Mouse (Mus musculus) CH12.LX (cell line): ENCODE data around the gene Cmc2.

Source experiments
- EP300 ChIP-seq: IDR thresholded peaks from 2 replicates; pipeline ENCODE4 v1.6.1; 2011; ENCODE audit warnings: low read length, improper control_type of control experiment
- IRF4 ChIP-seq: IDR thresholded peaks from 2 replicates; pipeline ENCODE4 v1.6.1; 2014; ENCODE audit warnings: low read depth, mild to moderate bottlenecking, inconsistent platforms, low read length, improper control_type of control experiment
- JUND ChIP-seq: conservative IDR thresholded peaks from 2 replicates; pipeline ENCODE4 v1.6.1; 2011; ENCODE audit warnings: low read depth, low read length, improper control_type of control experiment
- MXI1 ChIP-seq: IDR thresholded peaks from 2 replicates; pipeline ENCODE4 v1.6.1; 2011; ENCODE audit warnings: mild to moderate bottlenecking, low read depth, low read length, improper control_type of control experiment
- POLR2A ChIP-seq: IDR thresholded peaks from 2 replicates; pipeline ENCODE4 v1.6.1; 2011; ENCODE audit warnings: low read depth, mild to moderate bottlenecking, improper control_type of control experiment, low read length
- RAD21 ChIP-seq: IDR thresholded peaks from 2 replicates; pipeline ENCODE4 v1.6.1; 2011; ENCODE audit warnings: low read depth, mild to moderate bottlenecking, low read length, improper control_type of control experiment, moderate library complexity
- USF1 ChIP-seq: IDR thresholded peaks from 2 replicates; pipeline ENCODE4 v1.6.1; 2014; ENCODE audit warnings: low read depth, mild to moderate bottlenecking, inconsistent platforms, low read length, improper control_type of control experiment

GRCm38 (mm10) chr8:116943555-116944384, 22.5 kb upstream of the Cmc2 start:
- TF ChIP-seq RAD21, result no peak
- TF ChIP-seq IRF4, result no peak
- no peak for TF ChIP-seq USF1
- TF ChIP-seq POLR2A, result no peak
- no peak; the same call in 1 of the 2 replicates for TF ChIP-seq MXI1
- no peak; the same call in 1 of the 2 replicates for TF ChIP-seq EP300
- TF ChIP-seq JUND, result no peak
